Mouse (Mus musculus): ENCODE results near the gene Bicra. TPM values are rescaled to one million over a fixed set of nuclear protein-coding genes. Genes with fewer than 3 reads are reported as not detected.

The Bicra gene
- polyA plus RNA-seq, 1 experiment from 2014 or later, result 9.6 TPM

- H3K27ac ChIP-seq (ENCODE audit: low read depth), result no peak overlapping the region
- H3K27me3 ChIP-seq (ENCODE audit: insufficient read depth, low read length), result no peaks in the 10 kb centered on the region
- DNase-seq (no peak), ATAC-seq (ENCODE audit: insufficient read depth) (no peak)
- H3K9me3 ChIP-seq (ENCODE audit: low read depth, low read length), result no peaks in the 10 kb centered on the region
- H3K36me3 ChIP-seq (ENCODE audit: insufficient read depth), result no peaks in the 10 kb centered on the region
- no peak overlapping the region for H3K4me2 ChIP-seq
- no peaks in the 10 kb centered on the region for H3K4me1 ChIP-seq (ENCODE audit: insufficient read depth)
- H3K9ac ChIP-seq, result no peak overlapping the region
- H3K4me3 ChIP-seq (ENCODE audit: low read depth, low read length), result no peak overlapping the region
- no peak for TF ChIP-seq CTCF (IDR thresholded peaks at IDR 0.05; ENCODE audit: low read depth)
These were observed 23.1 kb upstream of the Bicra start for GRCm38 (mm10) chr7:16070846-16071245.

GRCm38 (mm10) chr7:16063490-16063889 is 15.8 kb upstream of the Bicra start:
- DNase-seq (no peak), ATAC-seq (ENCODE audit: insufficient read depth) (no peak)
- 27% methylated on average over 4 of the region's 4 CpGs for WGBS
- Histone ChIP-seq H3K27ac (ENCODE audit: low read depth) (no peak overlapping the region), H3K27me3 (ENCODE audit: insufficient read depth, low read length) (peaks cover 9% of the 10 kb centered on the region), H3K9ac (no peak overlapping the region), H3K9me3 (ENCODE audit: low read depth, low read length) (no peaks in the 10 kb centered on the region; the same call in 1 of the 2 replicates), H3K36me3 (ENCODE audit: insufficient read depth) (no peaks in the 10 kb centered on the region), H3K4me1 (ENCODE audit: insufficient read depth) (no peaks in the 10 kb centered on the region), H3K4me2 (no peak overlapping the region), H3K4me3 (ENCODE audit: low read depth, low read length) (no peak overlapping the region)
- peak; percentile 40 for TF ChIP-seq CTCF (IDR thresholded peaks at IDR 0.05; ENCODE audit: low read depth)

GRCm38 (mm10) chr7:16062099-16062420 is 14.3 kb upstream of the Bicra start:
- Histone ChIP-seq H3K36me3 (ENCODE audit: insufficient read depth) (no peaks in the 10 kb centered on the region), H3K4me1 (ENCODE audit: insufficient read depth) (no peaks in the 10 kb centered on the region), H3K9me3 (ENCODE audit: low read depth, low read length) (no peaks in the 10 kb centered on the region; the same call in 1 of the 2 replicates), H3K4me3 (ENCODE audit: low read depth, low read length) (no peak overlapping the region), H3K27me3 (ENCODE audit: insufficient read depth, low read length) (peaks cover 9% of the 10 kb centered on the region), H3K4me2 (no peak overlapping the region), H3K9ac (no peak overlapping the region), H3K27ac (ENCODE audit: low read depth) (no peak overlapping the region)
- no peak for DNase-seq
- 71% methylated on average over 15 of the region's 15 CpGs for WGBS
- no peak for ATAC-seq (ENCODE audit: insufficient read depth)
- TF ChIP-seq CTCF (IDR thresholded peaks at IDR 0.05; ENCODE audit: low read depth), result no peak

GRCm38 (mm10) chr7:16061219-16062098 is 13.7 kb upstream of the Bicra start, which contains the start of gene Zfp541:
Gene Zfp541 (plus strand): TSS chr7:16061814.
- Histone ChIP-seq H3K9ac (no peak within 1 kb of the TSS), H3K4me2 (peak within 1 kb of the TSS; percentile 33; the same call in 1 of the 2 replicates), H3K36me3 (ENCODE audit: insufficient read depth) (no peaks in the 10 kb centered on the region), H3K27ac (ENCODE audit: low read depth) (no peak within 1 kb of the TSS), H3K4me3 (ENCODE audit: low read depth, low read length) (peak within 1 kb of the TSS; percentile 12; the same call in 1 of the 2 replicates), H3K4me1 (ENCODE audit: insufficient read depth) (no peaks in the 10 kb centered on the region), H3K9me3 (ENCODE audit: low read depth, low read length) (no peaks in the 10 kb centered on the region; the same call in 1 of the 2 replicates), H3K27me3 (ENCODE audit: insufficient read depth, low read length) (peaks cover 9% of the 10 kb centered on the region)
- TF ChIP-seq CTCF (IDR thresholded peaks at IDR 0.05; ENCODE audit: low read depth), result no peak
- DNase-seq, result no peak
- WGBS, result 43% methylated on average over 67 of the region's 80 CpGs
- ATAC-seq (ENCODE audit: insufficient read depth), result no peak

- Histone ChIP-seq H3K36me3 (ENCODE audit: insufficient read depth) (no peaks in the 10 kb centered on the region), H3K4me1 (ENCODE audit: insufficient read depth) (no peaks in the 10 kb centered on the region), H3K4me3 (ENCODE audit: low read depth, low read length) (no peak overlapping the region), H3K9ac (no peak overlapping the region), H3K9me3 (ENCODE audit: low read depth, low read length) (no peaks in the 10 kb centered on the region; the same call in 1 of the 2 replicates), H3K27ac (ENCODE audit: low read depth) (no peak overlapping the region), H3K27me3 (ENCODE audit: insufficient read depth, low read length) (peaks cover 9% of the 10 kb centered on the region), H3K4me2 (no peak overlapping the region)
- DNase-seq (peak; percentile 37), ATAC-seq (ENCODE audit: insufficient read depth) (no peak)
- TF ChIP-seq CTCF (IDR thresholded peaks at IDR 0.05; ENCODE audit: low read depth), result no peak
- WGBS, result 43% methylated on average over 2 of the region's 2 CpGs
These were observed 9.4 kb upstream of the Bicra start for GRCm38 (mm10) chr7:16057136-16057534.

- no peaks in the 10 kb centered on the region for H3K4me1 ChIP-seq (ENCODE audit: insufficient read depth)
- H3K27me3 ChIP-seq (ENCODE audit: insufficient read depth, low read length), result peaks cover 5% of the 10 kb centered on the region; the same call in 1 of the 2 replicates
- TF ChIP-seq CTCF (IDR thresholded peaks at IDR 0.05; ENCODE audit: low read depth), result peak; percentile 27; the same call in 1 of the 2 replicates
- ATAC-seq (ENCODE audit: insufficient read depth) (no peak), DNase-seq (peak; percentile 24)
- H3K36me3 ChIP-seq (ENCODE audit: insufficient read depth), result no peaks in the 10 kb centered on the region
- no peak overlapping the region for H3K9ac ChIP-seq
- no peak overlapping the region for H3K4me2 ChIP-seq
- no peak overlapping the region for H3K27ac ChIP-seq (ENCODE audit: low read depth)
- H3K9me3 ChIP-seq (ENCODE audit: low read depth, low read length), result no peaks in the 10 kb centered on the region; the same call in 1 of the 2 replicates
- 16% methylated on average over 5 of the region's 5 CpGs for WGBS
- H3K4me3 ChIP-seq (ENCODE audit: low read depth, low read length), result no peak overlapping the region
These were observed 8.9 kb upstream of the Bicra start for GRCm38 (mm10) chr7:16056459-16057135.

- 85% methylated on average over 6 of the region's 6 CpGs for WGBS
- no peak overlapping the region for H3K4me3 ChIP-seq (ENCODE audit: low read depth, low read length)
- no peak overlapping the region for H3K27ac ChIP-seq (ENCODE audit: low read depth)
- H3K9me3 ChIP-seq (ENCODE audit: low read depth, low read length), result no peaks in the 10 kb centered on the region
- H3K4me2 ChIP-seq, result no peak overlapping the region
- no peaks in the 10 kb centered on the region for H3K36me3 ChIP-seq (ENCODE audit: insufficient read depth)
- H3K27me3 ChIP-seq (ENCODE audit: insufficient read depth, low read length), result no peaks in the 10 kb centered on the region
- H3K4me1 ChIP-seq (ENCODE audit: insufficient read depth), result no peaks in the 10 kb centered on the region
- DNase-seq, result no peak
- no peak for ATAC-seq (ENCODE audit: insufficient read depth)
- no peak overlapping the region for H3K9ac ChIP-seq
- TF ChIP-seq CTCF (IDR thresholded peaks at IDR 0.05; ENCODE audit: low read depth), result no peak
These were observed 7.9 kb upstream of the Bicra start for GRCm38 (mm10) chr7:16055665-16056064.
